Mouse (Mus musculus): Measurements from ENCODE around the gene Nfya.

Nfya gene

GRCm38 (mm10) chr17:48345824-48346223 lies 63.9 kb downstream of the Nfya start:
- no peak for DNase-seq (ENCODE audit: low spot score in 2 of 2)

GRCm38 (mm10) chr17:48343065-48343464 lies 66.6 kb downstream of the Nfya start:
- DNase-seq (ENCODE audit: low spot score in 2 of 2), result no peak

GRCm38 (mm10) chr17:48341947-48342346 lies 67.8 kb downstream of the Nfya start:
- DNase-seq (ENCODE audit: low spot score in 2 of 2), result no peak

- no peak for DNase-seq (ENCODE audit: low spot score in 2 of 2)
Observed at GRCm38 (mm10) chr17:48340267-48340666, 69.4 kb downstream of the Nfya start.

All from spleen, postnatal 14 days (tissue).